Mouse (Mus musculus): Measurements from ENCODE around the gene Nmnat3. TPM values are rescaled to one million over a fixed set of nuclear protein-coding genes. Genes with fewer than 3 reads are reported as not detected.

The Nmnat3 gene
- total RNA-seq, 1 experiment: 0.62 TPM

GRCm38 (mm10) chr9:98366075-98366474 lies 78.8 kb downstream of the Nmnat3 start:
- no peaks in the 10 kb centered on the region for H3K36me3 ChIP-seq (ENCODE audit: control insufficient read depth, insufficient read depth, low read length, poor library complexity, severe bottlenecking)
- no peak overlapping the region for H3K9ac ChIP-seq (ENCODE audit: insufficient read depth, low read depth, low read length, poor library complexity, severe bottlenecking)
- no peak for TF ChIP-seq CHD2 (IDR thresholded peaks at IDR 0.05; ENCODE audit: low read depth, low read length)
- no peak for TF ChIP-seq ZC3H11A (IDR thresholded peaks at IDR 0.05; ENCODE audit: borderline replicate concordance, low read depth, low read length)
- TF ChIP-seq ZNF384 (IDR thresholded peaks at IDR 0.05; ENCODE audit: low read depth, low read length): no peak
- no peak for TF ChIP-seq MAFK (IDR thresholded peaks at IDR 0.05; ENCODE audit: insufficient read depth, low read depth, low read length)
- no peak for TF ChIP-seq HCFC1 (IDR thresholded peaks at IDR 0.05; ENCODE audit: borderline replicate concordance, insufficient read depth, low read length)
- no peak overlapping the region for H3K27ac ChIP-seq (ENCODE audit: insufficient read depth, low read depth, low read length, poor library complexity, severe bottlenecking)
- no peaks in the 10 kb centered on the region for H3K9me3 ChIP-seq (ENCODE audit: control insufficient read depth, insufficient read depth, low read depth, low read length)
- no peak overlapping the region for H3K4me3 ChIP-seq (ENCODE audit: insufficient read depth in 1 of 2, low read depth in 1 of 2, low read length in 2 of 2, poor library complexity in 1 of 2, severe bottlenecking in 1 of 2)
- in situ Hi-C loops (cut with MboI; ENCODE audit: low sequenced_read_pairs in 2 of 2, unreplicated experiment in 2 of 2): no loop called here
- DNase-seq (ENCODE audit: low read depth, low spot score): no peak
- no peaks in the 10 kb centered on the region for H3K4me1 ChIP-seq (ENCODE audit: control insufficient read depth in 2 of 2, insufficient read depth in 2 of 2, low read length in 2 of 2, poor library complexity in 1 of 2)

- Histone ChIP-seq H3K9ac (ENCODE audit: insufficient read depth, low read depth, low read length, poor library complexity, severe bottlenecking) (no peak overlapping the region), H3K9me3 (ENCODE audit: control insufficient read depth, insufficient read depth, low read depth, low read length) (no peaks in the 10 kb centered on the region), H3K4me1 (ENCODE audit: control insufficient read depth in 2 of 2, insufficient read depth in 2 of 2, low read length in 2 of 2, poor library complexity in 1 of 2) (no peaks in the 10 kb centered on the region), H3K27ac (ENCODE audit: insufficient read depth, low read depth, low read length, poor library complexity, severe bottlenecking) (no peak overlapping the region), H3K36me3 (ENCODE audit: control insufficient read depth, insufficient read depth, low read length, poor library complexity, severe bottlenecking) (no peaks in the 10 kb centered on the region), H3K4me3 (ENCODE audit: insufficient read depth in 1 of 2, low read depth in 1 of 2, low read length in 2 of 2, poor library complexity in 1 of 2, severe bottlenecking in 1 of 2) (no peak overlapping the region)
- TF ChIP-seq MAFK (IDR thresholded peaks at IDR 0.05; ENCODE audit: insufficient read depth, low read depth, low read length): no peak
- no peak for TF ChIP-seq ZC3H11A (IDR thresholded peaks at IDR 0.05; ENCODE audit: borderline replicate concordance, low read depth, low read length)
- TF ChIP-seq HCFC1 (IDR thresholded peaks at IDR 0.05; ENCODE audit: borderline replicate concordance, insufficient read depth, low read length): no peak
- no peak for TF ChIP-seq ZNF384 (IDR thresholded peaks at IDR 0.05; ENCODE audit: low read depth, low read length)
- no peak for TF ChIP-seq CHD2 (IDR thresholded peaks at IDR 0.05; ENCODE audit: low read depth, low read length)
- in situ Hi-C loops (cut with MboI; ENCODE audit: low sequenced_read_pairs in 2 of 2, unreplicated experiment in 2 of 2): no loop called here
- no peak for DNase-seq (ENCODE audit: low read depth, low spot score)
Measured at GRCm38 (mm10) chr9:98367333-98367962, 80.2 kb downstream of the Nmnat3 start.

- TF ChIP-seq HCFC1 (IDR thresholded peaks at IDR 0.05; ENCODE audit: borderline replicate concordance, insufficient read depth, low read length): no peak
- TF ChIP-seq CHD2 (IDR thresholded peaks at IDR 0.05; ENCODE audit: low read depth, low read length): no peak
- no peak for TF ChIP-seq MAFK (IDR thresholded peaks at IDR 0.05; ENCODE audit: insufficient read depth, low read depth, low read length)
- TF ChIP-seq ZNF384 (IDR thresholded peaks at IDR 0.05; ENCODE audit: low read depth, low read length): no peak
- in situ Hi-C loops (cut with MboI; ENCODE audit: low sequenced_read_pairs in 2 of 2, unreplicated experiment in 2 of 2): no loop called here
- no peaks in the 10 kb centered on the region for H3K36me3 ChIP-seq (ENCODE audit: control insufficient read depth, insufficient read depth, low read length, poor library complexity, severe bottlenecking)
- H3K4me3 ChIP-seq (ENCODE audit: insufficient read depth in 1 of 2, low read depth in 1 of 2, low read length in 2 of 2, poor library complexity in 1 of 2, severe bottlenecking in 1 of 2): no peak overlapping the region
- H3K9ac ChIP-seq (ENCODE audit: insufficient read depth, low read depth, low read length, poor library complexity, severe bottlenecking): no peak overlapping the region
- H3K27ac ChIP-seq (ENCODE audit: insufficient read depth, low read depth, low read length, poor library complexity, severe bottlenecking): no peak overlapping the region
- DNase-seq (ENCODE audit: low read depth, low spot score): no peak
- no peaks in the 10 kb centered on the region for H3K4me1 ChIP-seq (ENCODE audit: control insufficient read depth in 2 of 2, insufficient read depth in 2 of 2, low read length in 2 of 2, poor library complexity in 1 of 2)
- no peaks in the 10 kb centered on the region for H3K9me3 ChIP-seq (ENCODE audit: control insufficient read depth, insufficient read depth, low read depth, low read length)
Measured at GRCm38 (mm10) chr9:98369707-98370106, 82.5 kb downstream of the Nmnat3 start.

- Histone ChIP-seq H3K36me3 (ENCODE audit: control insufficient read depth, insufficient read depth, low read length, poor library complexity, severe bottlenecking) (no peaks in the 10 kb centered on the region), H3K27ac (ENCODE audit: insufficient read depth, low read depth, low read length, poor library complexity, severe bottlenecking) (no peak overlapping the region), H3K4me3 (ENCODE audit: insufficient read depth in 1 of 2, low read depth in 1 of 2, low read length in 2 of 2, poor library complexity in 1 of 2, severe bottlenecking in 1 of 2) (no peak overlapping the region), H3K9me3 (ENCODE audit: control insufficient read depth, insufficient read depth, low read depth, low read length) (no peaks in the 10 kb centered on the region), H3K9ac (ENCODE audit: insufficient read depth, low read depth, low read length, poor library complexity, severe bottlenecking) (no peak overlapping the region), H3K4me1 (ENCODE audit: control insufficient read depth in 2 of 2, insufficient read depth in 2 of 2, low read length in 2 of 2, poor library complexity in 1 of 2) (no peaks in the 10 kb centered on the region)
- TF ChIP-seq ZNF384 (IDR thresholded peaks at IDR 0.05; ENCODE audit: low read depth, low read length) (no peak), HCFC1 (IDR thresholded peaks at IDR 0.05; ENCODE audit: borderline replicate concordance, insufficient read depth, low read length) (no peak), CHD2 (IDR thresholded peaks at IDR 0.05; ENCODE audit: low read depth, low read length) (no peak), MAFK (IDR thresholded peaks at IDR 0.05; ENCODE audit: insufficient read depth, low read depth, low read length) (no peak), ZC3H11A (IDR thresholded peaks at IDR 0.05; ENCODE audit: borderline replicate concordance, low read depth, low read length) (no peak)
- peak; percentile 20 for DNase-seq (ENCODE audit: low read depth, low spot score)
- in situ Hi-C loops (cut with MboI; ENCODE audit: low sequenced_read_pairs in 2 of 2, unreplicated experiment in 2 of 2): no loop called here
Measured at GRCm38 (mm10) chr9:98373358-98373757, 86.1 kb downstream of the Nmnat3 start.
